Mouse (Mus musculus) small intestine, adult 2 months (tissue): ENCODE results near the gene Fam71b. TPM values are rescaled to one million over a fixed set of nuclear protein-coding genes. Genes with fewer than 3 reads are reported as not detected.

Experiments used
- H3K27ac ChIP-seq: fragments of 200-500 bp; 2 replicates; pipeline ENCODE4 v1.5.1; 2012; ENCODE audit warnings: low read depth, low read length, control low read depth, inconsistent platforms; ENCODE audit not compliant: insufficient read depth
- H3K27me3 ChIP-seq: fragments of 200-500 bp; 2 replicates; pipeline ENCODE4 v1.6.1; 2012; ENCODE audit warnings: mild to moderate bottlenecking, moderate library complexity, low read length, inconsistent platforms; ENCODE audit not compliant: control insufficient read depth, insufficient read depth
- H3K36me3 ChIP-seq: fragments of 200-500 bp; 2 replicates; pipeline ENCODE4 v1.6.1; 2012; ENCODE audit warnings: mild to moderate bottlenecking, low read length, control low read depth, inconsistent platforms; ENCODE audit not compliant: control insufficient read depth, insufficient read depth
- H3K4me1 ChIP-seq: fragments of 200-500 bp; 2 replicates; pipeline ENCODE4 v1.6.1; 2012; ENCODE audit warnings: low read length, inconsistent platforms, mixed read lengths; ENCODE audit not compliant: control insufficient read depth, insufficient read depth, insufficient read length
- H3K4me3 ChIP-seq: fragments of 200-500 bp; 2 replicates; pipeline ENCODE4 v1.5.1; 2012; ENCODE audit warnings: low read depth, mild to moderate bottlenecking, control low read depth, inconsistent platforms, low read length, moderate library complexity
- CTCF ChIP-seq: fragments of 200-500 bp; IDR thresholded peaks from 2 replicates; pipeline ENCODE4 v1.5.1; 2012; ENCODE audit warnings: low read depth, mild to moderate bottlenecking, control low read depth, inconsistent platforms, low read length, moderate library complexity, mixed read lengths; ENCODE audit not compliant: insufficient replicate concordance, insufficient read length; ENCODE audit errors: extremely low read depth
- POLR2A ChIP-seq: fragments of 200-500 bp; IDR thresholded peaks from 2 replicates; pipeline ENCODE4 v1.6.1; 2012; ENCODE audit warnings: low read depth, mild to moderate bottlenecking, control low read depth, inconsistent platforms, low read length, moderate library complexity
- WGBS: fragments of 180-500 bp; shearing (Covaris S2); methylation state at CpG from one replicate; pipeline ENCODE4 v1.1.7; 2018; 5-methylcytosine and 5-hydroxymethylcytosine counted together
- polyA plus RNA-seq: library from polyadenylated mRNA; depleted of rRNA; stranded (reverse); fragments of >200 nt; gene quantifications from 2 replicates; pipeline ENCODE4 v1.2.3, GENCODE M21; 2012

Gene Fam71b
- polyA plus RNA-seq, 1 experiment, result 0.38 TPM

- no peak overlapping the region for H3K4me3 ChIP-seq
- 70% methylated on average over 8 of the region's 8 CpGs for WGBS
- no peaks in the 10 kb centered on the region for H3K27me3 ChIP-seq
- no peaks in the 10 kb centered on the region for H3K4me1 ChIP-seq
- no peak overlapping the region for H3K27ac ChIP-seq
- no peak for TF ChIP-seq POLR2A
- TF ChIP-seq CTCF, result no peak
- H3K36me3 ChIP-seq, result no peaks in the 10 kb centered on the region
Measured at GRCm38 (mm10) chr11:46375015-46375414, 21.3 kb upstream of the Fam71b start.

- Histone ChIP-seq H3K4me1 (no peaks in the 10 kb centered on the region), H3K36me3 (no peaks in the 10 kb centered on the region), H3K4me3 (no peak overlapping the region), H3K27ac (no peak overlapping the region), H3K27me3 (no peaks in the 10 kb centered on the region)
- WGBS, result 83% methylated on average over 1 of the region's 1 CpGs
- no peak for TF ChIP-seq POLR2A
- TF ChIP-seq CTCF, result no peak
Measured at GRCm38 (mm10) chr11:46377316-46377715, 19.0 kb upstream of the Fam71b start.

- Histone ChIP-seq H3K4me1 (no peaks in the 10 kb centered on the region), H3K4me3 (no peak overlapping the region), H3K27ac (no peak overlapping the region), H3K27me3 (no peaks in the 10 kb centered on the region), H3K36me3 (no peaks in the 10 kb centered on the region)
- no peak for TF ChIP-seq CTCF
- no peak for TF ChIP-seq POLR2A
- 84% methylated on average over 8 of the region's 8 CpGs for WGBS
Measured at GRCm38 (mm10) chr11:46377819-46378782, 18.3 kb upstream of the Fam71b start.

GRCm38 (mm10) chr11:46380097-46380675 lies 16.2 kb upstream of the Fam71b start:
- 65% methylated on average over 7 of the region's 7 CpGs for WGBS
- Histone ChIP-seq H3K4me1 (no peaks in the 10 kb centered on the region), H3K27me3 (no peaks in the 10 kb centered on the region), H3K36me3 (no peaks in the 10 kb centered on the region), H3K4me3 (no peak overlapping the region), H3K27ac (no peak overlapping the region)
- TF ChIP-seq POLR2A (no peak), CTCF (no peak)

- 90% methylated on average over 4 of the region's 4 CpGs for WGBS
- Histone ChIP-seq H3K36me3 (no peaks in the 10 kb centered on the region), H3K4me3 (no peak overlapping the region), H3K27me3 (no peaks in the 10 kb centered on the region), H3K4me1 (no peaks in the 10 kb centered on the region), H3K27ac (no peak overlapping the region)
- TF ChIP-seq CTCF, result no peak
- TF ChIP-seq POLR2A, result no peak
Measured at GRCm38 (mm10) chr11:46382466-46382865, 13.9 kb upstream of the Fam71b start.

- Histone ChIP-seq H3K36me3 (no peaks in the 10 kb centered on the region), H3K4me3 (no peak overlapping the region), H3K27ac (no peak overlapping the region), H3K4me1 (no peaks in the 10 kb centered on the region), H3K27me3 (no peaks in the 10 kb centered on the region)
- TF ChIP-seq POLR2A (no peak), CTCF (no peak)
- 72% methylated on average over 2 of the region's 2 CpGs for WGBS
Measured at GRCm38 (mm10) chr11:46384925-46385324, 11.4 kb upstream of the Fam71b start.

GRCm38 (mm10) chr11:46386556-46386955 lies 9.8 kb upstream of the Fam71b start:
- Histone ChIP-seq H3K27me3 (no peaks in the 10 kb centered on the region), H3K4me1 (no peaks in the 10 kb centered on the region), H3K27ac (no peak overlapping the region), H3K36me3 (no peaks in the 10 kb centered on the region), H3K4me3 (no peak overlapping the region)
- WGBS, result 84% methylated on average over 8 of the region's 8 CpGs
- no peak for TF ChIP-seq CTCF
- TF ChIP-seq POLR2A, result no peak
